ENCODE assay signal across 21 mouse cellular contexts in genomic region chr2:30906641-30907040, GRCm38 (mm10).
"Had no signal": no experiment of that assay in that cellular context is flagged by ENCODE, and none has a peak within 500 bp of the region (broad histone marks: within the 10 kb centered on the region; RNA-seq: fewer than 3 reads in every experiment).

No protein-coding gene starts in this region.

- H3K4me2 ChIP-seq: liver, embryonic 15.5 days; lung, embryonic 15.5 days; midbrain, embryonic 12.5 days; neural tube, embryonic 12.5 days had no signal

- H3K4me3 ChIP-seq: liver, embryonic 15.5 days; lung, embryonic 15.5 days; megakaryocyte, embryonic 14.5 days; midbrain, embryonic 12.5 days; neural tube, embryonic 12.5 days had no signal

- H3K27ac ChIP-seq: liver, embryonic 15.5 days; lung, embryonic 15.5 days; macrophage; midbrain, embryonic 12.5 days; neural tube, embryonic 12.5 days had no signal

- DNase-seq: liver, postnatal 0 days; lung, adult 2 months; lung, postnatal 14 days; lung, postnatal 36 days; midbrain, embryonic 14.5 days; retina, postnatal 1 day; right cerebral cortex, adult 18-20 months; right cerebral cortex, postnatal 25 days; right cerebral cortex, postnatal 4 days; spleen, adult 18-20 months; thymus, adult 18-20 months; thymus, postnatal 14 days; thymus, postnatal 36 days had no signal

- H3K9me3 ChIP-seq: liver, embryonic 15.5 days; lung, embryonic 15.5 days; megakaryocyte, embryonic 14.5 days; midbrain, embryonic 12.5 days; neural tube, embryonic 12.5 days had no signal

- H3K9ac ChIP-seq: liver, embryonic 15.5 days; liver, postnatal 0 days; lung, embryonic 15.5 days; midbrain, embryonic 12.5 days; neural tube, embryonic 12.5 days had no signal

- ATAC-seq: liver, postnatal 0 days; lung, postnatal 0 days; midbrain, embryonic 16.5 days had no signal

- H3K36me3 ChIP-seq: liver, embryonic 15.5 days; lung, embryonic 15.5 days; midbrain, embryonic 12.5 days; neural tube, embryonic 12.5 days had no signal
